Mouse (Mus musculus) ES-E14 (cell line): Measurements from ENCODE around the gene Glyr1. TPM values are rescaled to one million over a fixed set of nuclear protein-coding genes. Genes with fewer than 3 reads are reported as not detected.

Experiments used
- DNase-seq: peaks from one replicate; pipeline ENCODE4 v3.0.0-alpha.2; 2013; ENCODE audit warnings: low read depth, low spot score
- H3K27ac ChIP-seq: 2 replicates; pipeline ENCODE4 v1.5.1; 2012; ENCODE audit warnings: low read depth, mild to moderate bottlenecking, low read length, moderate library complexity, mixed read lengths; ENCODE audit not compliant: poor library complexity, insufficient read depth, severe bottlenecking
- H3K36me3 ChIP-seq: 2 replicates; pipeline ENCODE4 v1.6.1; 2012; ENCODE audit warnings: mild to moderate bottlenecking, low read length, moderate library complexity, mixed read lengths; ENCODE audit not compliant: control insufficient read depth, poor library complexity, insufficient read depth, severe bottlenecking
- H3K4me1 ChIP-seq, 2 experiments: fragments of 150-350 bp in 1 of 2; sonication (generic) in 1 of 2; 2 replicates each; pipeline ENCODE4 v1.6.1; 2012; ENCODE audit warnings: low read length in 2 of 2, mild to moderate bottlenecking in 1 of 2, mixed read lengths in 1 of 2; ENCODE audit not compliant: control insufficient read depth in 2 of 2, insufficient read depth in 2 of 2, poor library complexity in 1 of 2
- H3K4me3 ChIP-seq, 2 experiments: fragments of 150-350 bp in 1 of 2; sonication (generic) in 1 of 2; 2 replicates each; pipeline ENCODE4 v1.5.1; 2012; ENCODE audit warnings: low read length in 2 of 2, low read depth in 1 of 2, mild to moderate bottlenecking in 1 of 2, mixed read lengths in 1 of 2; ENCODE audit not compliant: insufficient read depth in 1 of 2, poor library complexity in 1 of 2, severe bottlenecking in 1 of 2
- H3K9ac ChIP-seq: 2 replicates; pipeline ENCODE4 v1.6.1; 2012; ENCODE audit warnings: low read depth, mild to moderate bottlenecking, low read length, mixed read lengths; ENCODE audit not compliant: poor library complexity, insufficient read depth, severe bottlenecking
- H3K9me3 ChIP-seq: fragments of 150-350 bp; sonication (generic); 2 replicates; pipeline ENCODE4 v1.6.1; 2012; ENCODE audit warnings: low read depth, mild to moderate bottlenecking, low read length; ENCODE audit not compliant: control insufficient read depth, insufficient read depth
- CHD2 ChIP-seq: IDR thresholded peaks from 2 replicates; pipeline ENCODE4 v1.6.1; 2014; ENCODE audit warnings: mild to moderate bottlenecking, low read depth, low read length, inconsistent platforms
- HCFC1 ChIP-seq: IDR thresholded peaks from 2 replicates; pipeline ENCODE4 v1.6.1; 2012; ENCODE audit warnings: low read length, inconsistent platforms, borderline replicate concordance; ENCODE audit not compliant: insufficient read depth
- MAFK ChIP-seq: IDR thresholded peaks from 2 replicates; pipeline ENCODE4 v1.6.1; 2014; ENCODE audit warnings: mild to moderate bottlenecking, low read depth, low read length, inconsistent platforms; ENCODE audit not compliant: insufficient read depth
- ZC3H11A ChIP-seq: IDR thresholded peaks from 2 replicates; pipeline ENCODE4 v1.6.1; 2012; ENCODE audit warnings: low read depth, mild to moderate bottlenecking, inconsistent platforms, low read length, borderline replicate concordance
- ZNF384 ChIP-seq: IDR thresholded peaks from 2 replicates; pipeline ENCODE4 v1.6.1; 2012; ENCODE audit warnings: low read depth, low read length, inconsistent platforms
- in situ Hi-C, 2 experiments: fragments of 600-800 bp; cut with MboI; formaldehyde crosslinking; loops; one replicate each; pipeline ENCODE4 v1.15.1; 2025; ENCODE audit warnings: low sequenced_read_pairs in 2 of 2, inconsistent platforms in 1 of 2; ENCODE audit not compliant: unreplicated experiment in 2 of 2
- total RNA-seq: library from RNA; depleted of rRNA; stranded (reverse); fragments of 300-350 nt; gene quantifications from 2 replicates; pipeline ENCODE4 v1.2.3, GENCODE M21; 2012

Glyr1 gene
- total RNA-seq, 1 experiment = 75.6 TPM

DNA sequence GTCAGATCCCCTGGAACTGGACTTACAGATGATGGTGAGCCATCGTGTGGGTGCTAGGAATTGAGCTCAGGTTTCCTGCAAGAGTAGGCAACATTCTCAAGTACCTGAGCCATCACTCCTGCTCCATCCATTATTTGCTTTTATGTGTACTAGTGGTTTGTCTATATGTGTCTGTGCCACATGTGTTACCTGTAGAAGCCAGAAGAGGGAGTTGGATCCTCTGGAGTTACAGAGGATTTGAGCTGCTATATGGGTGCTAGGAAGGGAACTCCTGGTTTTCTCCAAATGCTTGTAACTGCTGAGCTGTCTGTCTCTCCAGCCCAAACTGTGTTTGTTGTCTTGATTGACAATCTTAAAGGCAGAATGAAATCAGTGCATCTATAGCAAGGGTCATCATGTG is 8.5 kb upstream of the Glyr1 start:
- no peaks in the 10 kb centered on the region for H3K9me3 ChIP-seq
- in situ Hi-C loops = no loop called here
- H3K9ac ChIP-seq = no peak overlapping the region
- no peaks in the 10 kb centered on the region for H3K4me1 ChIP-seq
- no peak overlapping the region for H3K27ac ChIP-seq
- TF ChIP-seq MAFK (no peak), ZNF384 (no peak), CHD2 (no peak), ZC3H11A (no peak), HCFC1 (no peak)
- H3K4me3 ChIP-seq = no peak overlapping the region
- DNase-seq = peak; percentile 20
- H3K36me3 ChIP-seq = peaks cover 5% of the 10 kb centered on the region

DNA sequence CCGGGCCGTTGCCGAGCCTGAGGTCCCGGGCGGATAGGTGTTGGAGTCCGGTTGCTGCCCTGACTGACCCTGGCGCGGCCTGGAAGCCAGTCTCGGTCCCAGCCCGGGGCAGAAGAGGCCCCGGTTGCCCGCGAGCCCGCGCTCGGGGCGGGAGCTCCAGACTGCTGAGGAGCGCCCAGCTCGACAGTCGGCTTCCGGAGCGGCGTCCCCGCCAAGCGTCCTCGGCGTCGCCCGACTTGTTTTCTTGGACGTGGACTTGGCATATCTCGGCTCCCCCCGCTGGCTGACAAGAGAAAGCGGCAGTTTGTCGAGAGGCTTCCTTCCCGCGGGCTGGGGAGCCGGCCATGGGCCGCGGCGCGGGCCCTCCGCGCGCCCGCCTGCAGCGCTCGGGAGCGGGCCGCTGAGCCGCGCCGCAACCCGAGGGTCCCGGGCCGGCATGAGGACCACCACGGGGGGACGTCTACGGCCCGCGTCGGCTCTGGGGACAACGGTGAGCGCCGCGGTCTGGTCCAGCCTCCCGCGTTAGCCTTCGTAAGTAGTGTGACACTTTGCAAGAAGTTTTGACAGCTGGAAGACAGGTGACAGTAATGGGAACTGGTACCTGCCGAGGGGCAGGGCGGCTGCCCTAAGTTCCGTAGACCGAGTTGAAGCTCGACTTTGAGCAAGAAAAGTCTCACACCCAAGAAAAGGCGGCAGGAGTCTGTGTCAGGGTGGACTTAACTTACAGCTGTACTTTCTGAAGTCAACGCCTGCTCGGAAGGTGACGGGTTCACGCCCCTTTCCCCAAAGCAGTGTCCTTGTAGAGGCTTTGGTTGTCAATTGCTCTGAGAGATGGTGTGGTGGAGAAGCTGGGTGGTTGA is 818 bp upstream of the Glyr1 start:
- H3K9ac ChIP-seq = peak overlapping the region; percentile 84
- in situ Hi-C loops = no loop called here
- H3K27ac ChIP-seq = no peak overlapping the region
- peaks cover 12% of the 10 kb centered on the region for H3K36me3 ChIP-seq
- peak overlapping the region; percentile 85 to 99 for H3K4me3 ChIP-seq
- H3K9me3 ChIP-seq = no peaks in the 10 kb centered on the region
- TF ChIP-seq HCFC1 = no peak
- TF ChIP-seq MAFK = no peak
- TF ChIP-seq ZC3H11A = no peak
- TF ChIP-seq CHD2 = no peak
- TF ChIP-seq ZNF384 = no peak
- H3K4me1 ChIP-seq = peaks cover 0 to 8% of the 10 kb centered on the region in 2 experiments; a peak in 2 of 4 replicates
- peak; percentile 15 for DNase-seq

DNA sequence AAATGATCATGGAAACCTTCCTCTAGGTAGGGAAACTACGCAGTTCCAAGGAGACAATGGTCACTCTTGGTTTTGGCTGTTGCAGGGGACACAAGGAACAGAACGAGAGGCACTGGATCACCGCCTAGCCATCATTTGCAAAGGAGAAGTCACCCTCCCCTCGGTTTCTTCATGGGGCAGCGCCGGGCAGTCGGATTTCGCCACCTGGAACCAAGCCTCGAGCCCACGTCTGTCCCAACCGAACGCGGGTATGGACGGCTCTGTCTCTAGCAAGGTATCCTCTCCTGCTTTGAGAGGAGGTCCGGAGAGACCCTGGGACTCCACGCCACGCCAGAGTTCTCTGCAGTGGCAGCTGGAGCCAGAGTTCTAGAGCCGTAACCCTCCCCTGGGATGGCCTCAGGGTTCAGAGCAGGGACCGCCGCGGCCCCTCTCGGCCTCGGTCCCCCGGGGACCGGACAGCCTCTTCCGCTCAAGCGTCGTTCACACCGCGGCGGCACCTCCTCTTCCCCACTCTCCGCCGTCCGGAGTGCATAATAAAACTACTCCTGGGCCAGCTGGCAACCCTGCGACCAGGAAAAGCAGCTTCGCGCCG is 385 bp downstream of the Glyr1 start:
- no peak for DNase-seq
- in situ Hi-C loops = no loop called here
- Histone ChIP-seq H3K9ac (peak overlapping the region; percentile 94), H3K36me3 (peaks cover 12% of the 10 kb centered on the region; the same call in 1 of the 2 replicates), H3K4me3 (peak overlapping the region; percentile 85 to 99), H3K4me1 (peaks cover 0 to 8% of the 10 kb centered on the region in 2 experiments; a peak in 2 of 4 replicates), H3K27ac (peak overlapping the region; percentile 53; the same call in 1 of the 2 replicates), H3K9me3 (no peaks in the 10 kb centered on the region)
- TF ChIP-seq ZNF384 (no peak), MAFK (no peak), HCFC1 (no peak), CHD2 (no peak), ZC3H11A (no peak)

DNA sequence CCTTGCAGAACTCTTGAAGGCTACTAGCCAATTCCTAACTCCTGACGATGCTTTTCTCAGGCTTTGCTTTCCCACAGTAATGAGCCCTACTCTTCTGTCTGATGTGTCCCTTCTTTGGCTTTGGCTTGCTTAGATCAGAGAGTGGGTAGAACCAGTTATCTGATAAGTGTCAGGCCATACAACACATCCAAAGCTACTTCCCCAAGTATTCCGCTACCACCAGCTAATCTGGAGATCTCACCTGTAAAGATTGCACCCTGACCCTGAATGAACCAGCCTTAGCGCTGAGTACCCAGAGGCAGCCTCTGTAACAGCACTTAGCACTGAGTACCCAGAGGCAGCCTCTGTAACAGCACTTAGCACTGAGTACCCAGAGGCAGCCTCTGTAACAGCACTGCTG is 4.3 kb downstream of the Glyr1 start:
- DNase-seq = no peak
- no peak overlapping the region for H3K4me3 ChIP-seq
- H3K9ac ChIP-seq = no peak overlapping the region
- H3K36me3 ChIP-seq = peaks cover 24% of the 10 kb centered on the region
- TF ChIP-seq CHD2 (no peak), ZNF384 (no peak), MAFK (no peak), ZC3H11A (no peak), HCFC1 (no peak)
- peaks cover 0 to 5% of the 10 kb centered on the region in 2 experiments; a peak in 1 of 4 replicates for H3K4me1 ChIP-seq
- in situ Hi-C loops = no loop called here
- H3K27ac ChIP-seq = no peak overlapping the region
- H3K9me3 ChIP-seq = no peaks in the 10 kb centered on the region
